Mouse (Mus musculus) liver, adult (tissue): ENCODE data around the gene Rbm3.

Experiments used
- GATA4 ChIP-seq: IDR thresholded peaks from 2 replicates; pipeline ENCODE4 v1.6.1; 2014; ENCODE audit warnings: mild to moderate bottlenecking, low read length; ENCODE audit not compliant: insufficient replicate concordance

Gene Rbm3

GRCm38 (mm10) chrX:8090346-8090953 lies 55.2 kb downstream of the Rbm3 start, which contains the start of gene Was:
TSS of gene Was (minus strand) at chrX:8090498.
- no peak for TF ChIP-seq GATA4

GRCm38 (mm10) chrX:8089746-8090145 lies 55.9 kb downstream of the Rbm3 start:
- TF ChIP-seq GATA4: no peak
